Mouse (Mus musculus) mouse embryonic stem cell (cell line): ENCODE measurements around the gene Uvrag.

Source experiments
- in situ Hi-C, 2 experiments: fragments of 300-500 bp; cut with MboI; formaldehyde crosslinking; loops; 1 replicate in 1 of 2; 3 replicates in 1 of 2; pipeline ENCODE4 v1.14.3; 2019 to 2020; ENCODE audit warnings: low sequenced_read_pairs in 2 of 2, low pct_unique_long_range_greater_than_20kb in 1 of 2, mixed read lengths in 1 of 2; ENCODE audit not compliant: unreplicated experiment in 1 of 2

The Uvrag gene

DNA sequence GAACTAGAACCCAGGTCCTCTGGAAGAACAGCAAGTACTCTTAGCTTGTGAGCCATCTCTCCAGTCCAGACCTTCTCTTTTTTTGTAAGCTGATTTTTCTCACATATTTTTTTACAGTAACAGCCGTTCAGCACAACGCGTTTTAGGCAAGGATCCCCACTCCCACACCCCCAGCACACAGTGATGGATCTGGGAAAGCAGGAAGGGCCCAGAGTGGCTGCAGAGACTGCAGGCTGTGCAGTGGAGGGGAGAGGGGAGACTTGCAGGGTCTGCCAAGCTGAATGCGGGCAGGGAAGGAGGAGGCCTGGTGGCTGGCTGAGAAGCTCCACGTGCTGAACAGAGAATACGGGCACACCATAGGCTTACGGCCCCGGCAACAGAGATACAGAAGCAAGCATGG is 243.6 kb downstream of the Uvrag start:
- in situ Hi-C loops = no loop called here

DNA sequence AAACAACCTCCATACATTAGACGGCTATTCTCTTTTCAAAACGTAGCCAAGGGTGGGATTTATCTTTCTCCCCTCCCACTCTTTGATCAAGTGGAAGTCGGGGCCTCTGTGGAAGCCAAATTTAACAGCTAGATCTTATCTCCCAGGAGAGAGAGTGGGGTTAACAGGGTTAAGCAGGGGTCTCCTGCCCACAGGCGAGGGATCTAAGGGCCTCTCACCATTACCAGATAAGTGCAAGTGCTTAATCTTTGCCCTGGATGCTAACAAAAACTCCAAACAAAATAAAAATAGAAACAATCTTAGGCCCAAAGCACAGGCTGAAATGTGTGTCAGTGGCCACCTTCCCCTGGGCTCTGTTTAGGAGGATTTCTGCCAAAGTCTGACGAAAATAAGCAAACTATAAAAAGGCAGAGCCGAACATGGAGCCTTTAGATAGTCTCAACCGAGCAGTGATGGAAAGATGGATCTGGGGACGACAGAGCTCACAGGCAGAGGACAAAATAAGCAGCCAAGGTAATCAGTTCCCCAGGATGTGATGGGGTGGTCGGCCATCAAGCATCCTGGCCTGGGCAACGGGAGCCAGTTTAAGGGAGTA is 245.3 kb downstream of the Uvrag start:
- in situ Hi-C loops = no loop called here

DNA sequence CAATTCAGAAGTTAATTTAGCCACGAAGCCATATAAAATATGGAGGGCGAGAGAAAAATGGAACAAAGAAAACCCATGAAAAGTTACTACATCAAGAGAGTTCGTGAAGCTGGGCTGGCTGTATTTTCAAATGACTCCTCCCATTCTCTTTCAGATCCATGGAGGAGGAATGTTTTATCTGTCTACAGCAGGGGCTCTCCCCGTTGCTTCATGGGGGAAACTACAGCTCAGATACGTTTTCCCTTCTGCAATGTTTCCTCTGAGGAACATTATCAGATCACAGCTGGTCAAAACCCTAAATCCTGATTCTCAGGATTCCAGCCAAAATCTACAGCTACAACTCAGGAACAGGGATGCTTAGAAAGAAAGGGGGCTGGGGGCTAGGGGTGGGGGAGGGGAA is 246.2 kb downstream of the Uvrag start:
- in situ Hi-C loops = no loop called here

DNA sequence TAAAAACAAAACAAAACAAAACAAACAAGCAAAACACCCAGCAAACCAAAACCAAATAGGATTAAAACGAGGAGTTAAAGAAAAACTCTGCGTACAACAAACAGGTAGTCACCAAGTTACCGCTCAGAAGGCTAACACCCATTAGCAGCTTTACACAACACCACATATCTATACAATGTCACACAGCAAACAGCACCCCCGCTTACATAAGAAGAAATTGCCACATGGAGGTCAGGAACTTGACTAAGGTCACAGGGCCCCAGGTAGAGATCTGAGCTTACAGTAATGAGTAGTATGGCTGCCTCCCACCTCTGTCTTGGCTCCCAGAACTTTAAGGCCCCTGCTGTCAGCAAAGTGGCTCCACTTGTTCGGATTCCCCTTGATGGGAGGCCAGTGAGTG is 246.6 kb downstream of the Uvrag start:
- in situ Hi-C loops = no loop called here

DNA sequence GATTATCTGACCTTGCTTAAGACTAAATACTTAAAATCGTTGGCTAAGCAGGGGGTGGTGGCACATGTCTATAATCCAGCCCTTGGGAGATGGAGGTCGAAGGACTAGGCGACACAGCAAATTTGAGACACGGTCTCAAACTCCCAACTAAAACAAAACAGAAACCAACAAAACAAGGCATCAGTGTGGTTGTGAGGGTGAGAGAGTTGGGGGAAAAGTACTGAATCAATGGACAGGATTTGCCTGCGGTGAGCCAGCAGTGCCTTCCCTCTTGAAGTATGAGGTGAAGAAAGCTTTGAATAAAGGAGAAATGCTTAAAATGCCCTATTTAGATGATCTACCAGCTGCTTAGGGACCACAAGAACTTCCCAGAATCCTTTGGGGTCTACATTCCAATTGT is 247.8 kb downstream of the Uvrag start:
- in situ Hi-C loops = no loop called here

DNA sequence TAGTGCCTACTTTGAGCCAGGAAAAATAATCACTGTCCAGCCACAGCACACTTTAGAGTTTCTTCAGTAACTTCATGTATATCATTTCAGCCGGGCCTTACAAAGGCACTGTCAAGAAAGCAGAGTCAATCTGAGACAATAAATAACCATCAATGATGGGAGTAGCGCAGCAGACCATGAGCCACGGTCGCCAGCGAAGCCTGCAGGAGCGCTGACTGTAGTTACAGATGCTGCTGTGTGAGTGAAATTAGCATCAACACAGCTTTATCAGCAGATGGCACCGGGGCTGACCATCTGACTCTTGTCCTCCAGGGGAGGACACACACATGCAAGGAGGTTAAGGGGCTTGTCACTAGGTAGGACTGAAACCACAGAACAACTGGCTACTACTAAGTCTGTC is 251.7 kb downstream of the Uvrag start:
- in situ Hi-C loops = no loop called here

DNA sequence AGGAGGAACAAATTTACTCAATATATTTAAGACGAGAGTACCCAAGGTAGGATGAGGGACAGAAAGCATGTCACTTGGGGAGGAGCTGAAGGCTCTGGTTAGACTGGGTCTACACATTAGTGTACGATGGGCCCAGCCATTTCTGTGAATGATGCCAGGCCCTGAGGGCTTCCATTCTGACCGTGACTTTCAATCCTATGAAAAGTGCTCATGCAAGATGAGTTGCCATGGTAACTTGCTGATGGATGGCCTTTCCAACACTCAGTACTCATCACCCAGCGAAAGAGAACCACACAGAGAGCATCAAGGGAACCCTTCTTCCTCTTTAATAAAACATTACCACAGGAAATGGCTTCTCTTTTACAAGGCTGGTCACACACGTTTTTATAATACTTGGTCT is 252.1 kb downstream of the Uvrag start:
- in situ Hi-C loops = no loop called here

DNA sequence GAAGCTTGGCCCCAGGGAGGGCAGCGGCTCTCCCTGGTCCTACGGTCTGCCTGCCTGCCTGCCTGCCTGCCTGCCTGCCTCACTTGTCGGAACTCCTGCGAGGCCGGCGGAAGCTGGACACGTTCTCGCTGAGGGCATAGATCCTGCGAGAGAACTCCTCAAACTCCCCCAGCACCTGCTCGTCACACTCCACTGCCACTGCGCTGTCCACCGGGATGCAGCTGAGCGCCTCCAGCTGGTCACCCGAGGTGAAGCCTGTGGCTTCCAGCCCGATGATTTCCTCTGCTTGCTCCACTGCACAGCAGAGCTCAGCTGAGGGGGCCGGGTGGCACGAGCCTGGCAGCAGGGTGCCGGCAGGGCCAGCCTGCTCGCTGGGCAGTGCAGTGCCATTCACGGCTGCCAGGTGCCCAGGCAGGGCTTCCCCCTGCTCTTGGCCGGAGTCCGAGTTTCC is 253.1 kb downstream of the Uvrag start:
- in situ Hi-C loops = no loop called here

DNA sequence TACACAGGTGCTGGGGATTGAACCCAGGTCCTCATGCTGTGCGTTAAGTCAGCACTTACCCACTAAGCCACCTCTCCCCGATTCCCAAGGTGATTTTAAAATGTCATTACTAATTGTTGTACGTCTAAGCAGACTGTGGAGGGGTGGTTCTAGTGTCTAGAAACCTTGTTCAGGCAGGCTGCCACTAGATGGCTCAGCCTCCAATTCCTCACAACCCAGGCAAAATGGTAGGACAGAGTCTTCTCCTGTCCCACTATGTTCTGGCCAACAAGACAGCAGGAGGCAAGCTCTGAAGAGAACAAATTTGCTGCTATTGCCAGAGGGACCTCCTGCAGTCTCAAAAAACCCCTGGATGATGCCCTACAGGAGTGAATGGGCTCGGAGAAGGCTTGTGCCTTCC is 259.1 kb downstream of the Uvrag start:
- in situ Hi-C loops = no loop called here

DNA sequence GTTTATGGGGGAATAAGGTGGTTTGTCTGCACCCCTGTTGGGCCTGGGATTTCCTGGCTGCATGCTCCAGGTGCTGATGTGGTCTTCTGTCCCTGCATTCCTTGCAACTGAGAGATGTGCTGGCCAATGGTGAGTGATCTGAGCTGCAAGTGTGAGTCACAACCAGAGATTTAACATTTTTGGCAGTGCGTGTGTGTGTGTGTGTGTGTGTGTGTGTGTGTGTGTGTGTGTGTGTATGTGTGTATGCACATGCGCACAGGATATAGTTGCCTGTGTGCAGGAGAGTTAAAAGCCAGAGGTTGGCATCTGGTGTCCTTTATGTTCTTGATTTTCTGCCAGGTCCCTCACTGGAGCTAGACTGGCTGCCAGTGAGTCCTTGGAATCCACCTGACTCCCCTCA is 261.8 kb downstream of the Uvrag start:
- in situ Hi-C loops = no loop called here

DNA sequence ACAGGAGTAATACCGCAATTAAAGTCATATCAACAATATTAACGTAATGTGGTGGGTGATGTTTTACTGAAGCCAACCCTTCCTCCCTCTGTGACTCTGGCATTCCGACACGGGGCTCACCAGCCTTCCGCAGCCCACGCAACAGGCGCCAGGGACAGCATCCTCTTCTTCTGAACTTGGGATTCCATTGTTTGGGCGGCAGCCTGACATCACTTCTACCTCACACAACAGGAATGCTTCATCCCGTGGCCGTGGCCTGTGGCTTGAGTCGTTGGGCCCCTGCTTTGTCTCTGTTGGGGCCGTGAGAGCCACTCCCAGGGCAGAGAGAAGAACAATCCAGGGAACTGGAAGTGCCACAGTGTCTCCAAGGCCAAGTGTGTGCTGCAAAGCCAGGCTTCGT is 264.8 kb downstream of the Uvrag start:
- in situ Hi-C loops = no loop called here

DNA sequence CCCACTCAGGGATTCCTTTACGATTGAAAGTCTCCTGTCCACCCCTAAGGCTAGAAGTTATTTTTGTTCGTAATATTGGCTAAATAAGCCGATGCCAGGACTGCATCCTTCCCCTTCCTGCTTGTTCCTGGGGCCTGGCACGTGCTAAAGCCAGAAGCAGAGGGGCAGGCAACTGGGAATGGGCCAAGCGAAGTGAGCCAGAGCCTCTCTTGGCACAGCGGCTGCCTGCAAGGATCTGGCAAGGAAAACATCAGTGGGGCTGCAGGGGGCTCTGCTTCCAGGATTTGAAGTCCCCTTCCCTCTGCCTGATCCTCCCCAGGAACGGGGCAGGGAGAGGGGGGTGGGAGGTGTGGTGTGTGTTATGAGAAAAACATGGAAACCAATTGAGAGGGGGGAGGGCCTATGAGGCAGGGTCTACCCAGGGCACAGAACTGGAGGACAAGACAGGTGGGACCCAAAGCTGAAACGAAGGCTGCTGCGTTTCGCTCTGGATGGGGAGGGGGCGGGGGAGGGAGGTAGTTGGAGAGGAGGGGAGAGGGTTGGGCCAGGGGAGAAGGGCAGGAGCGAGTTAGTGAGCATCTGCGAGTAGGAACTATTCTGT is 265.5 kb downstream of the Uvrag start:
- in situ Hi-C loops = no loop called here

DNA sequence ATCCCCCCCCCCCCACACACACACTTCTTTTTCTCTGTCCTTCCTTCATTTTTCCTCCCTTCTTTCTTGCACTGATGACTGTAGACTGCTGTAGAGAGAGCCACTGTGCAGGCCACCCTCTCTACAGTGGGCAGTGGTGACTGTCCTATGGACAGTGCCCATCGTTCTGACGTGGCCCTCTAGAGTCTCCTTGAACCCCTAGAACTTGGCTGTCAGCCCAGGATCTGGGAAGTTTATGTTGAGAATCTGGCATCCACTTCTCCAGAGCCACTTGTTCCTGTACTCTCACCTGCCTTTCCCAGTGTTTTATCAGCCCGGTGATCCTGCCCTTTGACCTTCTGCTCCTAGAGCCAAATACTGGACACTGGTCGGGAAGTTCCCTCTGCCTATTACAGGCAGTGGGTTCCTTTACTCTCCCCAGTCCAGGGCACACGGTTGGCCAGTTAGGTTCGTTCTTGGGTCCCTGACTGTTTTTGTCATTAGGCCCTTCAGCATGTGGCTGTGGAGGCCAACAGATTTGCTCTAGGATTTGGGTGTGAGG is 266.5 kb downstream of the Uvrag start:
- in situ Hi-C loops = no loop called here

DNA sequence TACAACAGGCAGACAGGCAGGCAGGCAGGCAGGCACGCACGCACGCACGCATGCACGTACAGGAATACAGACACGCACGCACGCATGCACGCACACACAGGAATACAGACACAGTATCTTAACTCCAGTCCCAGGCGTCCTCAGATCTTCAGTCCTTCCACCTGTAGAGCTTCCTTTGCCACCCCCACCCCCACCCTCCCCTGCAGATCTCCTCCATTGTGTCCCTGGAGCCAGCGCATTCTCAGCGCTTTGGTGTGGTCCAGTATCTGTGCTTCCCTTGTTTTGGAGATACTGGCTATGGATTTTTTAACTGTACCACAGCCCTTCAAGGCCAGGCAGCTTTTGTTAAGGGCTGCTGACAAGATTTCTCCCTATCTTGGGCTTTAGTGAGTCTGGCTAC is 267.6 kb downstream of the Uvrag start:
- in situ Hi-C loops = no loop called here

DNA sequence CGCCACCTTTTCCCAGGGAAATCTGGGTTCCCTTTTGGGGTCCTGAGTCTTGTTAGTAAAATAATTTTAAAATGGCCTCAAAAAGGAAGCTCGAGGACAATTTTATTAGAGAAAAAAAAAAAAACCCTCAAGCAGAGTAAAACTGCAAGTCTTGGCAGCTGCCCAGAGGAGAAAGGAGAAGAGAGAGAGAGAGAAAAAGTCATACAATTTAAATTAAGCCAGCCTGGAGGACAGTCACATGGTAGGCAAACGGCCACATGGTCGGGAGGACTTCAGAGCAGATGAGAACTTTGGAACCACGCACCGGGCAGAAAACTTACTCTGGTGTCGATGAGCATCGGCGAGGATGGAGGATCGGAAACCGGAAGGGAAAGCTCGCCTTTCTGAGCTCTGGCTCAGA is 269.1 kb downstream of the Uvrag start:
- in situ Hi-C loops = no loop called here

DNA sequence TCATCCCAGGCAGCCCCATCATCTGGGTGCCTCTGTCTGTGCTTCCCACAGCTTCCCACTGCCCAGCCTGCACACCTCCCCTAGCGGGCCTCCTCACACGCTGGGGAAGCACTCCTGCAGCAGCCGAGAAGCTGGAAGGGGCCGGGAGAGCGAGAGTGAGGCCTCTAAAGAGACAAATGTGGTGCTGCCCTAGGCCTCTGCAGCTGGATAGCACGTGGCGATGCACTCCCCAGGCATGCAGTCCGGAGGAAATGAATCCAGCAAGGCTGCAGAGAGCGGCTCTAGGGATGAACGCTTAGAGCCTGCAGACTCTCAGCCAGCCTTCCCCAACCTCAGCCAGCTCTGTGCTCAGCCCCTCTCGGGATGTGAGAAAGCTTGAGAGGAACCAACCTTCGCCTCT is 270.1 kb downstream of the Uvrag start:
- in situ Hi-C loops = no loop called here

DNA sequence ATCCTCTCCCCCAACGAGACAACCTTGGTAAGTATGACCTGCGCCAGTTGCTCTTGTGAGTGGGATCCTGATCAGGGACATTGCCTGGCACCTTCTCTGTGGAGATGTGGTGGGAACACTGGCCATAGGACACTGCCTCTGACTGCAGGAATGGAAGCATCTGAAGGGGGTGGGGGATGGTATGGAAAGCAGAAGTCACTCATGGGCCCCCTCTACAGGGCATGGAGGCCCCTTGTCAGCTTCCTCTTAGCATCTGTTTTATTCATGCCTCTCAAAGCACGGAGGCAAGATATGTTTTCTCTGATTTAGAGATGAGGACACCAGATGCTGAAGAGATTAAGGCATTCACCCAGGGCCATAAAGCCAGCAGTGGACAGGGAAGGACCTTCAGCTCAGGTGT is 271.9 kb downstream of the Uvrag start:
- in situ Hi-C loops = no loop called here

DNA sequence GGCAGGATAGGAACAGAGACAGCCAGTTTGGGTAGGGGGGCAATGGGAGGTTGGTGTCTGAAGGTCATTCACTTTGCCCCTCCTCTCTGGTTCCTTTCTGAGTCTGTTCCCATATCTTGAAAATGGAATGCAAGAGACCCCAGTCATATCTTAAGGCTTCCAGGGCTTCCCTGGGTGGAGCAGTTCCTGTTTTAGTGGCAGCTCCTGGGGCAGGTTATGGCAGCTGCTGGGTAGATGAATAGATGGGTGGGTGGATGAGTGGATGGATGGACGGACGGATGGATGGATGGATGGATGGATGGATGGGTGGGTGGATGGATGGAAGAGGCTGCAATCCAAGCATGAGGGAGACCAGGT is 273.2 kb downstream of the Uvrag start:
- in situ Hi-C loops = no loop called here

DNA sequence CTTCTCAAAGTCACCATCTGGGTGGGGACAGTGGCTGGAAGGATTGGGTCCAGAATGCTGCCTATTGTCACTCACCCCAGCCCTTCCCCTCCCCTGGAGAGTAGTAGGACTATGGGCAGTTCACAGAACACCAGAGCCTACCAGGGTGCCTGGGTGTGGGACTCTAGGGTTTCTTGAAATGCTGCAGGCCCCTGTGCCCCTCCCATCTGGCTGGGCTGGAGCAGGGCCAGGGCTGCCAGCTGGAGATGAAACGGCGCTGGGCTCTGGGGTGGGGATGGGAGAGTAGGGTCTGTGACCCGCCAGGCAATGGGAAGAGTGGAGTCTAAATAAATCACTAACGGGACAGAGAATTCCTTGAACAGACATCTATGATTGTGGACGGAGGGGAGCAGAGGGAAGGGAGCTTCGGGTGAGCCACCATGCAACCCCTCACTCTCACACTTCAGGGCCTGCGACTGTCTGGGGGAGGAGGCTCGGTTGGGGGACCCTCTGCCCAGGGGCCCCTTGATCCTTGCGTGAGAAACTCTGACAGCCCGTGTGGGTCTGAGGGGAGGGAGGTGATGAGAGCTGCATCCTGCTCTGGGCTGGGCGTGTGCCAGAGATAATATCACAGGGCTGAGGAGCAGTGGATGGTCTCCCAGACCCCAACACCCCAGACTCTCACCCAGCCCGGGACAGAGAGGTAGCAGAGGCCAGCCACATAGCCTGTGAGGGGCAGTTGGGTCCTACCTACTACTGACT is 273.7 kb downstream of the Uvrag start:
- in situ Hi-C loops = no loop called here
